Mouse (Mus musculus) frontal cortex, postnatal 10 days (tissue): Measurements from ENCODE around the gene Gm4450.
"Not testable (repeated sequence)": the region's sequence is repeated elsewhere in the genome, so short reads cannot be mapped to it uniquely, and the experiment has no call there.

ENCODE experiments used
- DNase-seq, 2 experiments: peaks; one replicate each; pipeline ENCODE4 v3.0.0; 2022; ENCODE audit warnings: low spot score in 2 of 2, mixed read lengths in 1 of 2

The Gm4450 gene

GRCm38 (mm10) chr3:98417328-98417727 lies 39.6 kb downstream of the Gm4450 start:
- DNase-seq: peak; percentile 79 to 88

GRCm38 (mm10) chr3:98416426-98417250 lies 40.3 kb downstream of the Gm4450 start:
- no peak for DNase-seq

GRCm38 (mm10) chr3:98414296-98414695 lies 42.6 kb downstream of the Gm4450 start:
- DNase-seq: no peak

GRCm38 (mm10) chr3:98413733-98414132 lies 43.2 kb downstream of the Gm4450 start:
- no peak for DNase-seq

GRCm38 (mm10) chr3:98410619-98411580 lies 46.0 kb downstream of the Gm4450 start:
- DNase-seq: not testable (repeated sequence)

- not testable (repeated sequence) for DNase-seq
Observed at GRCm38 (mm10) chr3:98407261-98407780, 49.6 kb downstream of the Gm4450 start.

- DNase-seq: not testable (repeated sequence)
Observed at GRCm38 (mm10) chr3:98406569-98407144, 50.3 kb downstream of the Gm4450 start.

GRCm38 (mm10) chr3:98405877-98406276 lies 51.0 kb downstream of the Gm4450 start:
- not testable (repeated sequence) for DNase-seq

GRCm38 (mm10) chr3:98404268-98404895 lies 52.5 kb downstream of the Gm4450 start:
- not testable (repeated sequence) for DNase-seq
